In genomic region chr19:60891123-60891470, GRCm38 (mm10) we compare ENCODE assay signal across 8 mouse cellular contexts. TPM values are rescaled to one million over a fixed set of nuclear protein-coding genes. Genes with fewer than 3 reads are reported as not detected.
DNase-seq lines count a peak whose midpoint lies in the region; ATAC-seq and TF ChIP-seq lines count a peak whose summit lies in the region.

No protein-coding gene starts in this region.

- no peak for DNase-seq in left cerebral cortex, adult 2 months (ENCODE audit: extremely low spot score in 1 of 2, low spot score in 2 of 2)
- DNase-seq in left cerebral cortex, adult 8-10 months (ENCODE audit: low spot score in 2 of 2), result no peak
- DNase-seq in embryonic facial prominence, embryonic 11.5 days (ENCODE audit: low spot score), result no peak
- no peak for DNase-seq in midbrain, embryonic 10.5 days (ENCODE audit: low spot score)
- no peak for DNase-seq in T-cell, adult 2 months (ENCODE audit: low spot score)
- DNase-seq in layer of hippocampus, adult 11-12 months (ENCODE audit: low spot score), result no peak
- DNase-seq in urinary bladder, postnatal 36 days (ENCODE audit: low spot score in 2 of 2), result no peak

- no peaks in the 10 kb centered on the region for H3K27me3 ChIP-seq in embryonic facial prominence, embryonic 11.5 days (ENCODE audit: control insufficient read depth, insufficient read depth, low read length)
- no peaks in the 10 kb centered on the region for H3K27me3 ChIP-seq in hindbrain, embryonic 13.5 days
- no peaks in the 10 kb centered on the region for H3K27me3 ChIP-seq in midbrain, embryonic 10.5 days (ENCODE audit: low read depth, poor library complexity, severe bottlenecking)

- intact Hi-C loops in left cerebral cortex, adult 2 months (cut with DNase I), result no loop called here

- peak overlapping the region; percentile 41 for H3K4me3 ChIP-seq in left cerebral cortex, adult 2 months
- peak overlapping the region; percentile 66 for H3K4me3 ChIP-seq in embryonic facial prominence, embryonic 11.5 days (ENCODE audit: low read depth, low read length)
- peak overlapping the region; percentile 80 for H3K4me3 ChIP-seq in hindbrain, embryonic 13.5 days
- H3K4me3 ChIP-seq in midbrain, embryonic 10.5 days, result peak overlapping the region; percentile 87

- 0 out of 2 replicates have a peak overlapping the region, but pooled peaks have one; percentile 28 for H3K9ac ChIP-seq in embryonic facial prominence, embryonic 11.5 days (replicated peaks; ENCODE audit: low read length)
- peak overlapping the region; percentile 84 for H3K9ac ChIP-seq in hindbrain, embryonic 13.5 days

- H3K36me3 ChIP-seq in embryonic facial prominence, embryonic 11.5 days (replicated peaks; ENCODE audit: control insufficient read depth, insufficient read depth, low read depth, low read length), result no peaks in the 10 kb centered on the region
- no peaks in the 10 kb centered on the region for H3K36me3 ChIP-seq in hindbrain, embryonic 13.5 days
- no peaks in the 10 kb centered on the region for H3K36me3 ChIP-seq in midbrain, embryonic 10.5 days

- peak overlapping the region; percentile 39 for H3K4me2 ChIP-seq in embryonic facial prominence, embryonic 11.5 days (ENCODE audit: low read depth, low read length)
- peak overlapping the region; percentile 60 for H3K4me2 ChIP-seq in hindbrain, embryonic 13.5 days

- no peaks in the 10 kb centered on the region for H3K4me1 ChIP-seq in embryonic facial prominence, embryonic 11.5 days (ENCODE audit: control insufficient read depth, insufficient read depth, low read length)
- peaks cover 29% of the 10 kb centered on the region for H3K4me1 ChIP-seq in hindbrain, embryonic 13.5 days (replicated peaks)
- H3K4me1 ChIP-seq in midbrain, embryonic 10.5 days, result peaks cover 30% of the 10 kb centered on the region

- no peaks in the 10 kb centered on the region for H3K9me3 ChIP-seq in embryonic facial prominence, embryonic 11.5 days (replicated peaks; ENCODE audit: control insufficient read depth, low read length)
- H3K9me3 ChIP-seq in hindbrain, embryonic 13.5 days, result no peaks in the 10 kb centered on the region
- no peaks in the 10 kb centered on the region for H3K9me3 ChIP-seq in midbrain, embryonic 10.5 days (replicated peaks)

- WGBS in embryonic facial prominence, embryonic 11.5 days, result 11% methylated on average over 4 of the region's 5 CpGs
- 11% methylated on average over 5 of the region's 5 CpGs for WGBS in hindbrain, embryonic 13.5 days
- WGBS in midbrain, embryonic 10.5 days, result 9% methylated on average over 4 of the region's 5 CpGs

- TF ChIP-seq CTCF in left cerebral cortex, adult 2 months (IDR thresholded peaks at IDR 0.05), result no peak

- ATAC-seq in embryonic facial prominence, embryonic 11.5 days (replicated peaks; ENCODE audit: insufficient number of reproducible peaks, low FRiP score, low TSS enrichment, low read depth), result no peak
- no peak for ATAC-seq in hindbrain, embryonic 13.5 days (ENCODE audit: low FRiP score)

- H3K27ac ChIP-seq in left cerebral cortex, adult 2 months, result no peak overlapping the region; the same call in 1 of the 2 replicates
- no peak overlapping the region for H3K27ac ChIP-seq in embryonic facial prominence, embryonic 11.5 days (replicated peaks; ENCODE audit: low read depth, low read length)
- H3K27ac ChIP-seq in hindbrain, embryonic 13.5 days, result no peak overlapping the region; the same call in 1 of the 2 replicates
- peak overlapping the region; percentile 98 for H3K27ac ChIP-seq in midbrain, embryonic 10.5 days (replicated peaks)

RNA-seq across cellular contexts. Expression of gene Grk5, which starts 1.5 kb away (rescaled TPM):
- 10 to 100 TPM; 18.2 to 18.5 TPM for total RNA-seq in left cerebral cortex, adult 2 months (2021)
- 10 to 100 TPM; 15.6 to 20.6 (median 17.7) TPM for total RNA-seq in left cerebral cortex, adult 8-10 months (2022)
- polyA plus RNA-seq in embryonic facial prominence, embryonic 11.5 days (2014; fragmentation: Nextera tagmentation; extraction: Ambion mirVana), result 2.1 and 2.8 TPM in 2 replicates
- polyA plus RNA-seq in hindbrain, embryonic 13.5 days (2015; fragmentation: Nextera tagmentation; extraction: Ambion mirVana), result 2.2 and 2.3 TPM in 2 replicates
- 1.9 and 2.1 TPM in 2 replicates for polyA plus RNA-seq in midbrain, embryonic 10.5 days (2016; fragmentation: Nextera tagmentation; extraction: Ambion mirVana)

RNA-seq across cellular contexts. Expression of gene Prdx3, which starts 16.7 kb away (rescaled TPM):
- 10 to 100 TPM; 66.7 to 67.0 TPM for total RNA-seq in left cerebral cortex, adult 2 months (2021)
- total RNA-seq in left cerebral cortex, adult 8-10 months (2022), result 10 to 100 TPM; 79.0 to 94.0 (median 85.1) TPM
- 114 and 125 TPM in 2 replicates for polyA plus RNA-seq in embryonic facial prominence, embryonic 11.5 days (2014; fragmentation: Nextera tagmentation; extraction: Ambion mirVana)
- 93.8 and 99.6 TPM in 2 replicates for polyA plus RNA-seq in hindbrain, embryonic 13.5 days (2015; fragmentation: Nextera tagmentation; extraction: Ambion mirVana)
- polyA plus RNA-seq in midbrain, embryonic 10.5 days (2016; fragmentation: Nextera tagmentation; extraction: Ambion mirVana), result 117 and 123 TPM in 2 replicates

RNA-seq across cellular contexts. Expression of gene Sfxn4, which starts 29.8 kb away (rescaled TPM):
- total RNA-seq in left cerebral cortex, adult 2 months (2021), result 10 to 100 TPM; 14.7 to 15.2 TPM
- total RNA-seq in left cerebral cortex, adult 8-10 months (2022), result 10 to 100 TPM; 17.9 to 21.5 (median 20.2) TPM
- polyA plus RNA-seq in embryonic facial prominence, embryonic 11.5 days (2014; fragmentation: Nextera tagmentation; extraction: Ambion mirVana), result 14.0 and 15.1 TPM in 2 replicates
- polyA plus RNA-seq in hindbrain, embryonic 13.5 days (2015; fragmentation: Nextera tagmentation; extraction: Ambion mirVana), result 15.5 and 15.8 TPM in 2 replicates
- polyA plus RNA-seq in midbrain, embryonic 10.5 days (2016; fragmentation: Nextera tagmentation; extraction: Ambion mirVana), result 14.1 and 14.4 TPM in 2 replicates
